Mouse (Mus musculus) spleen, adult 12 weeks (tissue): Measurements from ENCODE around the gene Nid1.
"Not testable (repeated sequence)": the region's sequence is repeated elsewhere in the genome, so short reads cannot be mapped to it uniquely, and the experiment has no call there.

Experiments used
- DNase-seq: peaks from one replicate; pipeline ENCODE4 v3.0.0; 2022; ENCODE audit warnings: low spot score

Nid1 gene

DNA sequence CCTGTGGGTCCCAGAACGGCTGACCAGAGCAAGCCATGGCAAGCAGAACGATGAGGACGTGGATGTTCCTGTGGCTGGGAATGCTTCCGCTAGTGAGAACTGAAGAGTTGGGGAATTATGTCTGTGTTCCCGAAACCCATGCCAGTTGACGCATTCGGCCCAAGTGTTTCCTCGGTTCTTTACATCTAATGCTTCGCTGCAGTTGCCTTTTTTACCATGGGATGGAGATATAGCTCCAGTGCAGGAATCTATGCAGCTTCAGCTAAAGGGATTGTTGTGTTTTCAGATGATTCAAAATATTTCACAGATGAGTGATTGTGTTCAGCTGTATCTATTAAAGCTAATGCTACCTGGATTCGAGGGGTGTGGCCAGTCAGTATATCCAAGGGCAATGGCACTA is 105.7 kb downstream of the Nid1 start:
- not testable (repeated sequence) for DNase-seq

DNA sequence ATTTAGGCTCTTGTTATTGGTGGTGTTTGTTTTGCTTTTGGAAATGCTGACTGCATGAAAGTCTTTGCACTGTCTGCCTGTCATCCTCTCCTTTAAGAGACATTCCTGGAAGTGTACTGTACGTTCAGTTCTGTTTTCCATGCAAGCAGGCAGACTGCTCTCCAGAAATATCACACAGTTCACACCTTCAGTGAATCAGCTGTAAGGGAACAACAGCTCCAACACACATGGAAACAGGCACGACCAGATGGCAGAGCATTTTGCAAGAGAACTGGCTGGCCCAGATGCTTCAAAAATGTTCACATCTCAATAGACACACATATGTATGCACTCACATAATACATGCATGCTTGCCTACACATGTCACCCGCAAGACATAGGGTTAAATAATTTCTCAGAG is 109.4 kb downstream of the Nid1 start:
- no peak for DNase-seq

DNA sequence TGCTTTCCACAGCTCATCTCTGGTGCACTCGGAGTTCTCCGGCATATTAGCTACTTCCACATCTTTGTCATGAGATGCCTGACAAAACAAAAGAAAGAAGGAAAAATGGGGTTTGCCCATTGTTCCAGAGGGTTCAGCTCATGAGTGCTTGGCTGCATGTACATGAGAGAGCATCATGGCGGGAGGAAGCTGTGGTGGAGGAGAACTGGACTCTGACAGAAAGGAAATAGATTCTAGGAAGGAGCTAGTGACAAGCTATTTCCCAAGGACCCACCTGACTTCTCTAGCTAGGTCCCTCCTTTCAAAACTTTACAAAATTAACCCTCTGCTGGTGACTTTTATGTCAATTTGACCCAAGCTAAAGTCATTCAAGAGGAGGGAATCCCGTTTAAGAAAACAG is 110.5 kb downstream of the Nid1 start:
- DNase-seq = no peak

DNA sequence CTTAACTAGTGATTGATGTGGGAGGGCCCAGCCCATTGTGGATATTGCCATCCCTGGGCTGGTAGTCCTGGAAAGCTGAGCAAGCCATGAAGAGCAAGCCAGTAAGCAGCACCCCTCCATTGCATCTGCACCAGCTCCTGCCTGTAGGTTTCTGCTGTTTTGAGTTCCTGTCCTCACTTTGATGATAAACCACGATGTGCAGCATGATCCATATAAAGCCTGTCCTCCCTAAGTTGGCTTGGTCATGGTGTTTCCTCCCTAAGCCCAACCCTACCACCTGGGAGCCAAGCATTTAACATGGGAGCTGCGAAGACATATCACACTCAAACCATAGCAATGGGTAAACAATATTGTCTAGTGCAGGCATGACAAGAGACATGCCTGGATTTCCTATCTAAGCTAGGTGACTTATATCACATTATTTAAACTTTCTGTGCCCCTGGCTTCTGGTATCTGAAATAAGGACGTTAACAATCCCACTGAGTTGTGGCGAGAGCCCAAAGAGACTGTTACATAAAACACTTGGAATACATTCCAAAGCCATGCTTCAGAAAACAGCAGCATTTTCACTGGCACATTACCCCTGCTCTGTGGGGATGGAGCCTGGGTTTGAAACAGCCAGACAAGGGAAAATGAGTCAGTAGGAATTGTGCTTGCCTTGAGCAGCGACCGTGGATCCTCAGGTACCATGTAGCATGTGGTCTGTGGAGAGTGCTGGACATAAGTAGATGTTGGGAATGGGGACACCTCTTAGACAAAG is 111.3 kb downstream of the Nid1 start:
- DNase-seq = no peak

DNA sequence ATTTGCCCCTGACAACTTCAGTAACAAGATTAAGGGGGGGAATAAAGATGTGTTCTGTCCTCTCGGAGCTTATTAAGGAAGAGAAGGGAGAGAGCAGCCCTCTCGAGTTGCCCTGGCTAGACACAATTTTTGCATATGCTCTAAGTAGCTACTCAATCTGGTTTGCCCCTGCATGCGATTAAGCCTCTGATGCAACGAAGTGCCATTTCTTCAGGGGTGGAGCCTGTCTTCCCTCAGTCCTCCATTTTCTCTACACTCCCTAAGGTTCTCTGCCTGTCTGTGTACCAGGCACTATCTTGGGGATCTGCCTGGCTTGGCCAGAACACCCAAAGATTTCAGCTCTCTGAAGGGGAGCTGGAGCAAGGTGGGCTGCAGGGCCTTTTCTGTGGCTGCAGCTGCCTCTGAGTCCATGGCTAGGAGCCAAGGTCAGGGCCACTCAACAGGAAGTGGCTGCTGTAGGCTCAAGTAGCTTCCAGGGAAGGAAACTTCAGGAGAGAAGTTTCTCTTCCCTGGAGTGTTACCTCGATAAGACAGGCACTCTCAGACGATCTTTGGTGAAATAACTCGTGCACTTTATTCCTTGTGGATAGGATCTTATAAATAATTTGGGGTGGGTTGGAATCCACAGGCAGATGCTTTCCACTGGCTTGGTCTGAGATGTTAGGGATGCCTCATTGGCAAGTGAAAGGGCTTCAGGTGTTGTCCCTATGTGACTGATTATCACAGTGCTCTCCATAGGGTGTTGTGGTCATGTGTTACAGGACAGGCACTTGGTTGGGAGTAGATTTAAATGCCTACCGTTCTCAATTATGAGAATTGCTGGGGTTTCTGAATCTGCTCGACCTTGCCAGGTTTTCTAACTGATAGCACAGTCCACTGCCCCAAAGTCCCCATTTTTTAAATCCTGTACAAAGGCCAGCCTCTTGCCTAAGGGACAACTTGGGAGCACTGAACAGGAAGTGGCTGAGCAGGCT is 112.6 kb downstream of the Nid1 start:
- no peak for DNase-seq

DNA sequence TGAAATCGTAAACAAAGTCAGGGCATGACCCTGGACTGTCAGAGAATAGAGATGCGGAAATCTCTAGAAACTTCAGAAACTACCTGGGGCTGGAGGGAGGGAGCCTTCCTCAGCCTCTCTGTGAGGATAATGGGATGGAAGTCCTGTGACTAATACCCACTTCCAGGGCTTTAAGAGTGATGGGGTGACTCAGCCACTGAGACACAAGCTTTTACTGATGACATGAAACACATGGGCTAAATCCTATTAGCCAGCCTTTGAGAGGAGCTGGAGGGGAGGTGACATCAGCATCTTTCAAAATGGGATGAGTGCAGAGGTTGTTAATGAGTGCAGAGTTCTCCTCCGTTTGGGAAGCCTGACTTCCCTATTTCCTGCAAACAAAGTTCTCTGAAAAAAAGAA is 114.7 kb downstream of the Nid1 start:
- no peak for DNase-seq

DNA sequence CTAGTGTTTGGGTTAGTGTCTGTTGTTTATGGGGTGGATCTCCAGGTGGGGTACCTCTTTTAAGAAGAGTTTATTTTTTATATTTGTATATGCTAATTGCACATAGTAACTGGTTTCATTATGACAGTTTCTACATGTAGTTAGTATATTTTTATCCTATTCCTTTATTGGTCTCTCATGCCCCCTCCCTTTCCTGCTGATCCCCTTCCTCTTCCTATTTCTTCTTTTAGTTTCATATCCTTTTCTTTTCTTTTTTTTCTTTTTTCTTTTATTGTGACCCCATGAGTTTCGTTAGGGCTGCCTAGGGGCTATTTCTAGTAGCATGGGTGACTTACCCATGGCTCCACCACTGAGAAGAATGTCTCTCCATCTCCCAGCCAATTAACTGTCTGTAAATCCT is 116.3 kb downstream of the Nid1 start:
- no peak for DNase-seq

DNA sequence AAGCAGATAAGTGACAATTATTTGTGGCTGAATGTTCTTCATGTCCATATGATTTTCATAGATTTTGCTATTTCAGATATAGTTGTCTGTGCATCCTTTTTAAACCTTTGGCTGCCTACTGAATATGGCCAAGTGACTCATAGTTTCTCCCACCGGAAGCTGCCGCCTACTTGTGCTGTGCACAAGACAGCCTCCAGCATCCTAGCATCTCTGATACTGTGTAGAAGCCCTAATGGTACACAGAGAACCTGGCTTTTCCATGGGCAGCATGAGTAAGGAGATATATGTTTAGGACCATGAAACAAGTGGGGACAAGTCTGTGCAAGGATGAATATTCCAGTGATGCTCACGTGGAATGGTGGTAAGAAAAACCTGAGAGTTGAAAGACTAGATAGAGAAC is 117.8 kb downstream of the Nid1 start:
- no peak for DNase-seq

DNA sequence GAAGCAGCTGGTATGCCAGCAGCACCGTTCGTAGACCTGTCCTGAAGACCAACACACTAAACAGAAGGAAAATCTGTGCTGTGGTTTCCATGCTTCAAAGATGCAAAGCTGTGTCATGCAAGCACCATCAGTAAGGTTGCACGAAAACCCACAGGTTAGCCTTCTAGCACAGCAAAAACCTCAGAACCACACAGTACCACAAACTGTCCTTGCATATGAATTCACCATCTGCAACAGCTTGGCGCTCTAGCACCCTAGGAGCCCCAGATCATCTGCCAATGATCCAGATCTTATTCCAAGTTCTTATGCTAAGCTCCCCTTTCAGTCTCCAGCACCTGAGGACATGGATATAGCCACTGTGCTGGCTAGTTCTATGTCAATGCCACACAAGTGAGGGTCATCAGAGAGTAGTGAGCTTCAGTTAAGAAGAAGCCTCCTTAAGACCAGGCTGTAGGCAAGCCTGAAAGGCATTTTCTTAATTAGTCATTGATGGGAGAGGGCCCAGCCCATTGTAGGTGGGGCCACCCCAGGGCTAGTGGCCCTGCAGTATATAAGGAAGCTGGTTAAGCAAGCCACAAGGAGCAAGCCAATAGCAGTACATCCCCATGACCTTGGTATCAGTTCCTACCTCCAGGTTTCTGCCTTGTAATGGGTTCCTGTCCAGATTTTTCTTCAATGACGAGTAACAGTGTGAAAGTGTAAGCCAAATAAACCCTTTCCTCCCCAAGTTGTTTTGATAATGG is 119.8 kb downstream of the Nid1 start:
- DNase-seq = no peak

DNA sequence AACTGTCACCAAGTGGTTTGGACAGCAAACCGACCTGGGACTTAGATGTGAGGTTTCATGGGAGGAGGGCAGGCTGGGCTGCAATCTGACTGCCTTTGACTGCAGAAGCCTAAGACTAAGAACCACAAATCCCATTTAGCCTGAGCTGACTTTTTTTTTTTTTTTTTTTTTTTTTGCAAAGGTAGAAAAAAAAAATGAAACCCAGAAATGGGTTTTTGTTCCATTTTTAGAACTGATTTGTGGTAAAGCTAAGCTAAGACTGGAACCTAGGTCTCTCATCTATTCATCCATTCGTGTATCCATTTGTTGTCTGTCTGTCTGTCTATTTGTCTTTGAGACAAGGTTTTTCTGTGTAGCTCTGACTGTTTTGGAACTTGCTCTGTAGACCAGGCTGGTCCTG is 120.9 kb downstream of the Nid1 start:
- no peak for DNase-seq

DNA sequence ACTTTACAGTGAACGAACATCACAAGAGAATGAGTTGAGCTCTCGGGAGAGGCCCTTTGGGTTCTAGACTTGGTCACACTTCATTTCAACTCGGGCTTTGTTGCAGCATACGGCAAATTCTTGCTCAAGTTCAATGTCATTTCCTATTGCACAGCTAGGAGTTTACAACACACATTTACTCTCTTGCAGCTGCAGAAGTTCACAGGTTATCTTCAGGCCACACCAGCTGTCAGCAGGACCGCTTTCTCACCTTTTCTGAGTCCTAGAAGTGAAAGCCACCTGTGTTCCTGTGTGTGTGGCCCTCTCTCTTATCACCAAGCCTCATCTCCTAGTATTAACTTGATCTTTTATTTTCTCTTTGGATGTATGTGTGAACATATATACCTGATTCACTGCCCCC is 121.5 kb downstream of the Nid1 start:
- DNase-seq = no peak
